Mouse (Mus musculus) midbrain, embryonic 13.5 days (tissue): ENCODE measurements at regions not wholly inside any gene's neighbourhood (a gene's known extent, or its start where the extent isn't known, plus 50 kb on each side); places are given as distances from the start of the nearest gene placed in this dataset.
A peak's percentile ranks its signal among the peaks of the same experiment; 100 is the strongest.

Source experiments
- ATAC-seq: fragments of 200-750 bp; cut with Nextera tagmentation; 2 replicates; pipeline ENCODE4 v1.8.0; 2017; ENCODE audit warnings: mild to moderate bottlenecking, moderate TSS enrichment, moderate library complexity
- H3K27ac ChIP-seq: fragments of 300-500 bp; sonication (generic); 2 replicates; pipeline ENCODE4 v1.5.1; 2015; ENCODE audit warnings: inconsistent platforms, mild to moderate bottlenecking, moderate library complexity
- H3K27me3 ChIP-seq: fragments of 300-500 bp; sonication (generic); 2 replicates; pipeline ENCODE4 v1.6.1; 2015; ENCODE audit warnings: mild to moderate bottlenecking, inconsistent platforms
- H3K36me3 ChIP-seq: fragments of 300-500 bp; sonication (generic); 2 replicates; pipeline ENCODE4 v1.6.1; 2015; ENCODE audit warnings: mild to moderate bottlenecking, inconsistent platforms
- H3K4me1 ChIP-seq: fragments of 300-500 bp; sonication (generic); replicated peaks from 2 replicates; pipeline ENCODE4 v1.6.1; 2015; ENCODE audit warnings: inconsistent platforms
- H3K4me2 ChIP-seq: fragments of 300-500 bp; sonication (generic); replicated peaks from 2 replicates; pipeline ENCODE4 v1.6.1; 2015; ENCODE audit warnings: moderate library complexity, mild to moderate bottlenecking, inconsistent platforms
- H3K4me3 ChIP-seq: fragments of 300-500 bp; sonication (generic); replicated peaks from 2 replicates; pipeline ENCODE4 v1.5.1; 2015; ENCODE audit warnings: mild to moderate bottlenecking, inconsistent platforms
- H3K9ac ChIP-seq: fragments of 300-500 bp; sonication (generic); replicated peaks from 2 replicates; pipeline ENCODE4 v1.6.1; 2015; ENCODE audit warnings: mild to moderate bottlenecking, inconsistent platforms
- H3K9me3 ChIP-seq: fragments of 300-500 bp; sonication (generic); 2 replicates; pipeline ENCODE4 v1.6.1; 2016; ENCODE audit warnings: mild to moderate bottlenecking, inconsistent platforms
- WGBS: fragments of 180-500 bp; shearing (Covaris S2); methylation state at CpG from one replicate; pipeline ENCODE4 v1.1.7; 2015; 5-methylcytosine and 5-hydroxymethylcytosine counted together

GRCm38 (mm10) chr19:51482168-51482907 is 781.8 kb upstream of the Ins1 start:
- ATAC-seq: peak; percentile 79
- Histone ChIP-seq H3K4me3 (no peak overlapping the region), H3K4me1 (peaks cover 10% of the 10 kb centered on the region), H3K9ac (no peak overlapping the region), H3K27me3 (peaks cover 9% of the 10 kb centered on the region), H3K9me3 (no peaks in the 10 kb centered on the region), H3K27ac (no peak overlapping the region), H3K4me2 (no peak overlapping the region), H3K36me3 (no peaks in the 10 kb centered on the region)
- WGBS: 12% methylated on average over 3 of the region's 3 CpGs
